Mouse (Mus musculus) cerebellum, adult 2 months (tissue): ENCODE results near the gene Lcn10. TPM values are rescaled to one million over a fixed set of nuclear protein-coding genes. Genes with fewer than 3 reads are reported as not detected.
A peak's percentile ranks its signal among the peaks of the same experiment; 100 is the strongest.

ENCODE experiments used
- DNase-seq, 2 experiments: peaks; one replicate each; pipeline ENCODE4 v3.0.0; 2021
- H3K27ac ChIP-seq: fragments of 200-500 bp; 2 replicates; pipeline ENCODE4 v1.5.1; 2012; ENCODE audit warnings: low read length, control low read depth, inconsistent platforms; ENCODE audit not compliant: insufficient read depth
- H3K27me3 ChIP-seq: fragments of 200-500 bp; 2 replicates; pipeline ENCODE4 v1.6.1; 2012; ENCODE audit warnings: inconsistent platforms, mild to moderate bottlenecking, low read length, moderate library complexity; ENCODE audit not compliant: control insufficient read depth, insufficient read depth
- H3K4me1 ChIP-seq: fragments of 200-500 bp; 2 replicates; pipeline ENCODE4 v1.6.1; 2011; ENCODE audit warnings: low read length; ENCODE audit not compliant: control insufficient read depth, insufficient read depth
- H3K4me3 ChIP-seq: fragments of 200-500 bp; replicated peaks from 2 replicates; pipeline ENCODE3; 2011; ENCODE audit warnings: mild to moderate bottlenecking, low read depth, low read length, control low read depth; ENCODE audit not compliant: insufficient read depth
- CTCF ChIP-seq: fragments of 200-500 bp; IDR thresholded peaks from 2 replicates; pipeline ENCODE4 v1.5.1; 2011; ENCODE audit warnings: low read depth, mild to moderate bottlenecking, control low read depth, low read length, moderate library complexity, borderline replicate concordance; ENCODE audit not compliant: insufficient read depth
- POLR2A ChIP-seq: fragments of 200-500 bp; IDR thresholded peaks from 2 replicates; pipeline ENCODE4 v1.6.1; 2011; ENCODE audit warnings: low read length, control low read depth, borderline replicate concordance; ENCODE audit not compliant: insufficient read depth
- WGBS: fragments of 180-500 bp; shearing (Covaris S2); methylation state at CpG from one replicate; pipeline ENCODE4 v1.1.7; 2018; 5-methylcytosine and 5-hydroxymethylcytosine counted together
- polyA plus RNA-seq: library from polyadenylated mRNA; depleted of rRNA; stranded (reverse); fragments of >200 nt; gene quantifications from 2 replicates; pipeline ENCODE4 v1.2.3, GENCODE M21; 2012; rRNA removed

The Lcn10 gene
- not detected in 2 replicates for polyA plus RNA-seq

- H3K27me3 ChIP-seq: no peaks in the 10 kb centered on the region
- H3K4me3 ChIP-seq: no peak within 1 kb of the TSS
- H3K27ac ChIP-seq: no peak within 1 kb of the TSS
- TF ChIP-seq POLR2A (no peak), CTCF (no peak)
- DNase-seq: no peak
- 68% methylated on average over 2 of the region's 2 CpGs for WGBS
- H3K4me1 ChIP-seq: no peaks in the 10 kb centered on the region
Observed at GRCm38 (mm10) chr2:25682426-25682825, at the start of gene Lcn10. Gene Lcn10, plus strand, starts transcription at chr2:25682726.

- TF ChIP-seq POLR2A: no peak
- no peak for TF ChIP-seq CTCF
Observed at GRCm38 (mm10) chr2:25633616-25634015, 48.9 kb upstream of the Lcn10 start.

GRCm38 (mm10) chr2:25634046-25634445 is 48.5 kb upstream of the Lcn10 start:
- no peak overlapping the region for H3K27ac ChIP-seq
- no peak overlapping the region for H3K4me3 ChIP-seq
- TF ChIP-seq POLR2A (no peak), CTCF (no peak)
- no peak for DNase-seq
- no peaks in the 10 kb centered on the region for H3K27me3 ChIP-seq
- WGBS: 77% methylated on average over 1 of the region's 1 CpGs
- H3K4me1 ChIP-seq: no peaks in the 10 kb centered on the region

More at GRCm38 (mm10) chr2:25633616-25634015, 48.9 kb upstream of the Lcn10 start:
- Histone ChIP-seq H3K4me3 (no peak overlapping the region), H3K27ac (no peak overlapping the region), H3K4me1 (no peaks in the 10 kb centered on the region), H3K27me3 (no peaks in the 10 kb centered on the region)
- no peak for DNase-seq
- 78% methylated on average over 3 of the region's 3 CpGs for WGBS

DNA sequence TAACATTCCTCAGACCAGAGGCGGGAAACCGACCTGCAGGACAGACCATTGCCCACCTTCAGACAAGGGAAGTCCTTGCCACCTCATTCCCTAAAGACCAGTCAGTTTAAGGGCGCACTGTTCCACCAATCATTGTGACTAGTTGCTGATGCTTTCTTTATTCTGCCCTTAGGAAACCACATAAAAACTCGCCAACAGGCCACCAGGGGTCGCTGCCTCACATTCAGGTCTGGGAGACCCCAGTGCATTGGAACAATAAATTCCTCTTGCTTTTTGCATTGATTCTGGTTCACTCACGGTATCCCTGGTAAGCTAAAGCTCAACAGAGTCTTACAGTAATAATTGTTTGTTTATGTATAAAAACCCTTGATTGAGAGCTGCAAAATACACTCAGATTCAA is 42.6 kb upstream of the Lcn10 start:
- 18% methylated on average over 6 of the region's 6 CpGs for WGBS
- no peaks in the 10 kb centered on the region for H3K27me3 ChIP-seq
- H3K4me3 ChIP-seq: no peak overlapping the region
- DNase-seq: no peak
- H3K4me1 ChIP-seq: no peaks in the 10 kb centered on the region
- H3K27ac ChIP-seq: no peak overlapping the region
- no peak for TF ChIP-seq POLR2A
- peak; percentile 45; the same call in 1 of the 2 replicates for TF ChIP-seq CTCF

- H3K4me1 ChIP-seq: peaks cover 5% of the 10 kb centered on the region
- H3K27me3 ChIP-seq: no peaks in the 10 kb centered on the region
- 87% methylated on average over 2 of the region's 2 CpGs for WGBS
- no peak within 1 kb of the TSS for H3K4me3 ChIP-seq
- H3K27ac ChIP-seq: no peak within 1 kb of the TSS
- DNase-seq: no peak
- TF ChIP-seq CTCF (no peak), POLR2A (no peak)
Observed at GRCm38 (mm10) chr2:25652902-25653301, 29.6 kb upstream of the Lcn10 start, which contains the start of gene Lcn8. Gene Lcn8, plus strand, starts transcription at chr2:25653120.

GRCm38 (mm10) chr2:25654502-25654901 is 28.0 kb upstream of the Lcn10 start:
- Histone ChIP-seq H3K27ac (no peak overlapping the region), H3K27me3 (no peaks in the 10 kb centered on the region), H3K4me1 (peaks cover 5% of the 10 kb centered on the region), H3K4me3 (no peak overlapping the region)
- TF ChIP-seq CTCF (no peak), POLR2A (no peak)
- WGBS: 88% methylated on average over 1 of the region's 1 CpGs
- no peak for DNase-seq

GRCm38 (mm10) chr2:25656691-25657090 is 25.8 kb upstream of the Lcn10 start:
- peaks cover 10% of the 10 kb centered on the region for H3K4me1 ChIP-seq
- no peak for TF ChIP-seq CTCF
- TF ChIP-seq POLR2A: no peak
- whole genome bisulfite sequencing: 89% methylated on average over 4 of the region's 4 CpGs
- H3K27me3 ChIP-seq: no peaks in the 10 kb centered on the region
- H3K4me3 ChIP-seq: no peak overlapping the region
- peak; percentile 23 to 25 for DNase-seq
- H3K27ac ChIP-seq: no peak overlapping the region

DNA sequence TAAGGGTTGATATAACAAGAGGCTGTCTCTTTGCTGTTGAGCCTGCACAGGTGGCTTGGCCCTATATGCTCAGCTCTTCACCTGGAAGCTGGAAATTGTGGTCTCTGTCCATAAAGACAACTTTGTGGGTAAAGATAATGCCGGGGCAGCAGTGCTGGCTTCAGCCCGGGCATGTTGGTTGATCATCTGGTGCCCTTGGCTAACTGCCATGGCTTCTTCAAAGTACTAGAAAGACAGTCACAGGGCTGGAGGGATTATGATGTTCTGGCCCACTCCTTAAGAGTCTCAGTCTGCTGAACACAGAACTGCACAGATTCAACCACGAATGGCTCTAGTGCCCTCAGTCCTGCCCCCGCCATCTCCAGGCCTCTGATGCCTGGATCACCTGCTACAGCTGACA is 25.3 kb upstream of the Lcn10 start:
- Histone ChIP-seq H3K27ac (no peak overlapping the region), H3K27me3 (no peaks in the 10 kb centered on the region), H3K4me3 (no peak overlapping the region), H3K4me1 (peaks cover 12% of the 10 kb centered on the region)
- peak; percentile 46 to 52 for DNase-seq
- WGBS: 32% methylated on average over 4 of the region's 4 CpGs
- no peak for TF ChIP-seq POLR2A
- TF ChIP-seq CTCF: no peak

- TF ChIP-seq POLR2A (no peak), CTCF (no peak)
- DNase-seq: no peak
- no peaks in the 10 kb centered on the region for H3K27me3 ChIP-seq
- no peak within 1 kb of the TSS for H3K4me3 ChIP-seq
- H3K4me1 ChIP-seq: peaks cover 12% of the 10 kb centered on the region
- H3K27ac ChIP-seq: no peak within 1 kb of the TSS
Observed at GRCm38 (mm10) chr2:25657652-25658051, 24.9 kb upstream of the Lcn10 start, which contains the start of gene Lcn5. Gene Lcn5, plus strand, starts transcription at chr2:25657952.
